Mouse (Mus musculus) stomach, postnatal 0 days (tissue): Measurements from ENCODE around the gene Tnni3. TPM values are rescaled to one million over a fixed set of nuclear protein-coding genes. Genes with fewer than 3 reads are reported as not detected.
"Not testable (repeated sequence)": the region's sequence is repeated elsewhere in the genome, so short reads cannot be mapped to it uniquely, and the experiment has no call there.

Source experiments
- ATAC-seq: fragments of 200-750 bp; cut with Nextera tagmentation; 2 replicates; pipeline ENCODE4 v1.8.0; 2017; ENCODE audit not compliant: low FRiP score, low TSS enrichment
- DNase-seq: peaks from one replicate; pipeline ENCODE4 v3.0.0-alpha.2; 2016; ENCODE audit warnings: low spot score
- H3K27ac ChIP-seq: fragments of 300-500 bp; sonication (generic); replicated peaks from 2 replicates; pipeline ENCODE4 v1.5.1; 2014; ENCODE audit warnings: mild to moderate bottlenecking, control low read depth
- H3K27me3 ChIP-seq: fragments of 300-500 bp; sonication (generic); 2 replicates; pipeline ENCODE4 v1.6.1; 2014; ENCODE audit warnings: low read length; ENCODE audit not compliant: control insufficient read depth, insufficient read depth
- H3K36me3 ChIP-seq: fragments of 300-500 bp; sonication (generic); 2 replicates; pipeline ENCODE4 v1.6.1; 2014; ENCODE audit warnings: low read length, mixed read lengths; ENCODE audit not compliant: control insufficient read depth, insufficient read depth
- H3K4me1 ChIP-seq: fragments of 300-500 bp; sonication (generic); replicated peaks from 2 replicates; pipeline ENCODE4 v1.6.1; 2014; ENCODE audit warnings: antibody characterized with exemption; ENCODE audit not compliant: control insufficient read depth, insufficient read depth
- H3K4me2 ChIP-seq: fragments of 300-500 bp; sonication (generic); replicated peaks from 2 replicates; pipeline ENCODE4 v1.6.1; 2014; ENCODE audit warnings: low read depth, mild to moderate bottlenecking, control low read depth, moderate library complexity
- H3K4me3 ChIP-seq: fragments of 300-500 bp; sonication (generic); 2 replicates; pipeline ENCODE4 v1.5.1; 2014; ENCODE audit warnings: low read depth, low read length, control low read depth
- H3K9ac ChIP-seq: fragments of 300-500 bp; sonication (generic); 2 replicates; pipeline ENCODE4 v1.6.1; 2014; ENCODE audit warnings: mild to moderate bottlenecking, low read length, control low read depth, mixed read lengths
- H3K9me3 ChIP-seq: fragments of 300-500 bp; sonication (generic); 2 replicates; pipeline ENCODE4 v1.6.1; 2016; ENCODE audit warnings: low read length; ENCODE audit not compliant: control insufficient read depth
- CTCF ChIP-seq: IDR thresholded peaks from 2 replicates; pipeline ENCODE4 v1.5.1; 2016; ENCODE audit warnings: antibody characterized with exemption, low read depth, mild to moderate bottlenecking, moderate library complexity
- EP300 ChIP-seq: optimal IDR thresholded peaks from 2 replicates; pipeline ENCODE3; 2016; ENCODE audit warnings: antibody characterized with exemption
- WGBS: fragments of 180-500 bp; shearing (Covaris S2); extraction: QIAGEN DNeasy Blood & Tissue Kit; methylation state at CpG from one replicate; pipeline ENCODE4 v1.1.7; 2014; 5-methylcytosine and 5-hydroxymethylcytosine counted together
- polyA plus RNA-seq: library from polyadenylated mRNA; unstranded; fragments of >200 nt; fragmentation: Nextera tagmentation; extraction: Ambion mirVana; gene quantifications from 2 replicates; pipeline ENCODE4 v1.2.1, GENCODE M21; 2015

Gene Tnni3
- 24.4 and 30.4 TPM in 2 replicates for polyA plus RNA-seq

GRCm38 (mm10) chr7:4524212-4524922 is at the start of gene Tnni3:
TSS of gene Tnni3 (minus strand) at chr7:4524229.
- H3K9me3 ChIP-seq, H3K36me3 ChIP-seq, H3K4me1 ChIP-seq, H3K4me3 ChIP-seq, H3K27ac ChIP-seq, H3K27me3 ChIP-seq, H3K9ac ChIP-seq, H3K4me2 ChIP-seq: not testable (repeated sequence)
- DNase-seq (peak; percentile 61), ATAC-seq (peak; percentile 44; the same call in 1 of the 2 replicates)
- TF ChIP-seq CTCF: peak; percentile 83
- WGBS: 66% methylated on average over 15 of the region's 15 CpGs

- H3K4me1 ChIP-seq, H3K4me2 ChIP-seq, H3K9ac ChIP-seq, DNase-seq, H3K27ac ChIP-seq, H3K27me3 ChIP-seq, ATAC-seq, H3K4me3 ChIP-seq, H3K36me3 ChIP-seq, H3K9me3 ChIP-seq: not testable (repeated sequence)
- 66% methylated on average over 2 of the region's 2 CpGs for WGBS
These were observed 48.3 kb upstream of the Tnni3 start for GRCm38 (mm10) chr7:4572361-4572760.

GRCm38 (mm10) chr7:4562660-4563059 is 38.6 kb upstream of the Tnni3 start:
- Histone ChIP-seq H3K27me3 (no peaks in the 10 kb centered on the region), H3K4me1 (no peaks in the 10 kb centered on the region), H3K36me3 (no peaks in the 10 kb centered on the region), H3K27ac (no peak overlapping the region), H3K4me3 (no peak overlapping the region), H3K9me3 (no peaks in the 10 kb centered on the region), H3K9ac (no peak overlapping the region), H3K4me2 (no peak overlapping the region)
- no peak for DNase-seq
- TF ChIP-seq CTCF: peak; percentile 19; the same call in 1 of the 2 replicates
- no peak for TF ChIP-seq EP300
- WGBS: 89% methylated on average over 3 of the region's 3 CpGs
- ATAC-seq: no peak

GRCm38 (mm10) chr7:4557167-4557560 is 33.1 kb upstream of the Tnni3 start:
- H3K4me3 ChIP-seq: no peak overlapping the region
- H3K4me2 ChIP-seq: no peak overlapping the region
- H3K27ac ChIP-seq: no peak overlapping the region
- WGBS: 65% methylated on average over 6 of the region's 6 CpGs
- ATAC-seq (no peak), DNase-seq (no peak)
- no peaks in the 10 kb centered on the region for H3K36me3 ChIP-seq
- no peak overlapping the region for H3K9ac ChIP-seq
- TF ChIP-seq CTCF (no peak), EP300 (no peak)
- H3K4me1 ChIP-seq: no peaks in the 10 kb centered on the region
- H3K9me3 ChIP-seq: no peaks in the 10 kb centered on the region
- no peaks in the 10 kb centered on the region for H3K27me3 ChIP-seq

GRCm38 (mm10) chr7:4556256-4557166 is 32.5 kb upstream of the Tnni3 start:
- Histone ChIP-seq H3K27ac (no peak overlapping the region), H3K9ac (no peak overlapping the region), H3K9me3 (no peaks in the 10 kb centered on the region), H3K27me3 (no peaks in the 10 kb centered on the region), H3K4me1 (no peaks in the 10 kb centered on the region), H3K36me3 (no peaks in the 10 kb centered on the region), H3K4me2 (no peak overlapping the region), H3K4me3 (no peak overlapping the region)
- TF ChIP-seq EP300 (no peak), CTCF (peak; percentile 97)
- 18% methylated on average over 15 of the region's 15 CpGs for WGBS
- DNase-seq (peak; percentile 89), ATAC-seq (peak; percentile 92)

- Histone ChIP-seq H3K4me2 (peak within 1 kb of the TSS; percentile 53), H3K4me3 (peak within 1 kb of the TSS; percentile 24), H3K27ac (no peak within 1 kb of the TSS), H3K36me3 (no peaks in the 10 kb centered on the region), H3K9me3 (no peaks in the 10 kb centered on the region), H3K4me1 (no peaks in the 10 kb centered on the region), H3K9ac (no peak within 1 kb of the TSS; the same call in 1 of the 2 replicates), H3K27me3 (no peaks in the 10 kb centered on the region)
- DNase-seq: peak; percentile 58
- ATAC-seq: peak; percentile 58
- 5% methylated on average over 31 of the region's 33 CpGs for WGBS
- TF ChIP-seq EP300 (no peak), CTCF (no peak)
These were observed 23.2 kb upstream of the Tnni3 start, which contains the start of gene Syt5 for GRCm38 (mm10) chr7:4547221-4547641. TSS of gene Syt5 (minus strand) at chr7:4547541.
